Mouse (Mus musculus) heart, embryonic 11.5 days (tissue): ENCODE results near the gene Aftph. TPM values are rescaled to one million over a fixed set of nuclear protein-coding genes. Genes with fewer than 3 reads are reported as not detected.
A peak's percentile ranks its signal among the peaks of the same experiment; 100 is the strongest.

Experiments used
- ATAC-seq: fragments of 200-750 bp; cut with Nextera tagmentation; replicated peaks from 2 replicates; pipeline ENCODE4 v1.8.0; 2017; ENCODE audit warnings: moderate library complexity; ENCODE audit not compliant: insufficient number of reproducible peaks, low FRiP score, low TSS enrichment
- H3K27ac ChIP-seq: fragments of 300-500 bp; sonication (generic); 2 replicates; pipeline ENCODE4 v1.5.1; 2014; ENCODE audit warnings: mild to moderate bottlenecking, low read depth, low read length
- H3K27me3 ChIP-seq: fragments of 300-500 bp; sonication (generic); 2 replicates; pipeline ENCODE4 v1.6.1; 2014; ENCODE audit warnings: mild to moderate bottlenecking, low read length, mixed read lengths; ENCODE audit not compliant: control insufficient read depth, insufficient read depth
- H3K36me3 ChIP-seq: fragments of 300-500 bp; sonication (generic); 2 replicates; pipeline ENCODE4 v1.6.1; 2014; ENCODE audit warnings: mild to moderate bottlenecking, low read length, moderate library complexity, mixed read lengths; ENCODE audit not compliant: control insufficient read depth, insufficient read depth
- H3K4me1 ChIP-seq: fragments of 300-500 bp; sonication (generic); 2 replicates; pipeline ENCODE4 v1.6.1; 2014; ENCODE audit warnings: low read length; ENCODE audit not compliant: control insufficient read depth, insufficient read depth
- H3K4me2 ChIP-seq: fragments of 300-500 bp; sonication (generic); 2 replicates; pipeline ENCODE4 v1.6.1; 2014; ENCODE audit warnings: mild to moderate bottlenecking, moderate library complexity
- H3K4me3 ChIP-seq: fragments of 300-500 bp; sonication (generic); 2 replicates; pipeline ENCODE4 v1.5.1; 2014; ENCODE audit warnings: low read depth, low read length
- H3K9ac ChIP-seq: fragments of 300-500 bp; sonication (generic); 2 replicates; pipeline ENCODE4 v1.6.1; 2014; ENCODE audit warnings: mild to moderate bottlenecking, low read depth, low read length, moderate library complexity
- H3K9me3 ChIP-seq: fragments of 300-500 bp; sonication (generic); replicated peaks from 2 replicates; pipeline ENCODE4 v1.6.1; 2016; ENCODE audit warnings: low read length; ENCODE audit not compliant: control insufficient read depth
- WGBS: fragments of 180-500 bp; shearing (Covaris S2); extraction: QIAGEN DNeasy Blood & Tissue Kit; methylation state at CpG from one replicate; pipeline ENCODE4 v1.1.7; 2014; ENCODE audit not compliant: insufficient replicate concordance; 5-methylcytosine and 5-hydroxymethylcytosine counted together
- polyA plus RNA-seq: library from polyadenylated mRNA; unstranded; fragments of >200 nt; fragmentation: Nextera tagmentation; extraction: Ambion mirVana; gene quantifications from 2 replicates; pipeline ENCODE4 v1.2.1, GENCODE M21; 2014

Aftph gene
- polyA plus RNA-seq, 1 experiment from 2014 or later = 15.7 TPM

GRCm38 (mm10) chr11:20639918-20640447, 101.4 kb downstream of the Aftph start:
- H3K4me1 ChIP-seq = peaks cover 45% of the 10 kb centered on the region
- WGBS = under 1% methylated on average over 11 of the region's 11 CpGs

GRCm38 (mm10) chr11:20638841-20639240, 102.5 kb downstream of the Aftph start:
- Histone ChIP-seq H3K9me3 (no peaks in the 10 kb centered on the region), H3K4me1 (peaks cover 46% of the 10 kb centered on the region), H3K4me3 (no peak overlapping the region), H3K27ac (no peak overlapping the region), H3K27me3 (no peaks in the 10 kb centered on the region), H3K9ac (no peak overlapping the region), H3K36me3 (no peaks in the 10 kb centered on the region), H3K4me2 (no peak overlapping the region)
- no peak for ATAC-seq
- WGBS = 25% methylated on average over 3 of the region's 3 CpGs

More at GRCm38 (mm10) chr11:20639918-20640447, 101.4 kb downstream of the Aftph start:
- H3K9ac ChIP-seq = peak overlapping the region; percentile 50; the same call in 1 of the 2 replicates
- H3K36me3 ChIP-seq = no peaks in the 10 kb centered on the region
- ATAC-seq = peak; percentile 75
- no peaks in the 10 kb centered on the region for H3K9me3 ChIP-seq
- no peaks in the 10 kb centered on the region for H3K27me3 ChIP-seq
- peak overlapping the region; percentile 30 for H3K4me3 ChIP-seq
- peak overlapping the region; percentile 79 for H3K27ac ChIP-seq
- peak overlapping the region; percentile 71 for H3K4me2 ChIP-seq

GRCm38 (mm10) chr11:20637060-20637459, 104.3 kb downstream of the Aftph start:
- H3K9me3 ChIP-seq = no peaks in the 10 kb centered on the region
- H3K27me3 ChIP-seq = no peaks in the 10 kb centered on the region
- H3K36me3 ChIP-seq = no peaks in the 10 kb centered on the region
- no peak for ATAC-seq
- H3K4me3 ChIP-seq = no peak overlapping the region
- no peak overlapping the region for H3K4me2 ChIP-seq
- H3K4me1 ChIP-seq = peaks cover 50% of the 10 kb centered on the region
- H3K9ac ChIP-seq = no peak overlapping the region
- H3K27ac ChIP-seq = no peak overlapping the region

GRCm38 (mm10) chr11:20636114-20636513, 105.3 kb downstream of the Aftph start:
- H3K4me1 ChIP-seq = peaks cover 49% of the 10 kb centered on the region
- no peaks in the 10 kb centered on the region for H3K36me3 ChIP-seq
- H3K27ac ChIP-seq = peak overlapping the region; percentile 62
- ATAC-seq = 0 out of 2 replicates have a peak, but pooled peaks have one; percentile 12
- peak overlapping the region; percentile 45 for H3K4me2 ChIP-seq
- H3K27me3 ChIP-seq = no peaks in the 10 kb centered on the region
- peak overlapping the region; percentile 21; the same call in 1 of the 2 replicates for H3K4me3 ChIP-seq
- no peaks in the 10 kb centered on the region for H3K9me3 ChIP-seq
- 33% methylated on average over 4 of the region's 4 CpGs for WGBS
- H3K9ac ChIP-seq = peak overlapping the region; percentile 36; the same call in 1 of the 2 replicates

GRCm38 (mm10) chr11:20635646-20636045, 105.7 kb downstream of the Aftph start:
- Histone ChIP-seq H3K27ac (peak overlapping the region; percentile 62), H3K4me3 (0 out of 2 replicates have a peak overlapping the region, but pooled peaks have one; percentile 2), H3K9ac (0 out of 2 replicates have a peak overlapping the region, but pooled peaks have one; percentile 36), H3K4me2 (peak overlapping the region; percentile 45), H3K4me1 (peaks cover 44% of the 10 kb centered on the region), H3K9me3 (no peaks in the 10 kb centered on the region), H3K36me3 (no peaks in the 10 kb centered on the region), H3K27me3 (no peaks in the 10 kb centered on the region)
- no peak for ATAC-seq
- 36% methylated on average over 6 of the region's 6 CpGs for WGBS

Other genes with a start within 250 kb of the Aftph start
- 24.1 and 29.9 TPM in 2 replicates for gene Sertad2, start 198.3 kb downstream of the Aftph start, polyA plus RNA-seq
- gene Lgalsl, start 89.5 kb upstream of the Aftph start, polyA plus RNA-seq = 39.1 and 45.7 TPM in 2 replicates